Mouse (Mus musculus): ENCODE measurements at regions not wholly inside any gene's neighbourhood (a gene's known extent, or its start where the extent isn't known, plus 50 kb on each side); places are given as distances from the start of the nearest gene placed in this dataset.
A peak's percentile ranks its signal among the peaks of the same experiment; 100 is the strongest.

DNA sequence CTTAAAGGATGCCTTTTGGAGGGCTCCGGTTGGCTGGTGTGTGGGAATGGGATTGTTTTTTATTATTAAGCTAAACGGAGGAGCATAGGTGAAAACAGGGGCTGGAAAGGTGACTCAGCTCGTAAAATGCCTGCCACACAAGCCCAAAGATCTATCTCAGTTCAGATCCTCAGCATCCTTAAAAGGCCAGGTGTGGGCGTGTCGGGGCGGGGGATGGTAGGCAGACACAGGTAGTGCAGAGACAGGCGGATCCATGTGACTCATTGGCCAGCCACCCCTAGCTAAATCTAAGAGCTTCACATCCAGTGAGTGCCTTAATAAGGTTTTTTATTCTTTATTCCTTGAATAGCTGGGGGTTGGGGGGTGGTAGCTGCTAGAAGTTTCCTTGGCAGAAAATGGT is 122.0 kb downstream of the Amer3 start:
- no peak overlapping the region for H3K27ac ChIP-seq (ENCODE audit: insufficient read depth, low read depth, low read length)
- 64% methylated on average over 7 of the region's 7 CpGs for whole genome bisulfite sequencing
- no peak overlapping the region for H3K4me3 ChIP-seq (ENCODE audit: low read depth, low read length)
- no peak for TF ChIP-seq POLR2A (IDR thresholded peaks at IDR 0.05; ENCODE audit: low read depth, low read length)
- no peak for TF ChIP-seq CTCF (IDR thresholded peaks at IDR 0.05; ENCODE audit: extremely low read depth, insufficient read length, insufficient replicate concordance, low read depth, low read length)
- H3K4me1 ChIP-seq (ENCODE audit: control insufficient read depth, insufficient read depth, insufficient read length, low read length) = no peaks in the 10 kb centered on the region
- no peaks in the 10 kb centered on the region for H3K27me3 ChIP-seq (ENCODE audit: control insufficient read depth, insufficient read depth, low read length)
- no peaks in the 10 kb centered on the region for H3K36me3 ChIP-seq (ENCODE audit: control insufficient read depth, insufficient read depth, low read length)

DNA sequence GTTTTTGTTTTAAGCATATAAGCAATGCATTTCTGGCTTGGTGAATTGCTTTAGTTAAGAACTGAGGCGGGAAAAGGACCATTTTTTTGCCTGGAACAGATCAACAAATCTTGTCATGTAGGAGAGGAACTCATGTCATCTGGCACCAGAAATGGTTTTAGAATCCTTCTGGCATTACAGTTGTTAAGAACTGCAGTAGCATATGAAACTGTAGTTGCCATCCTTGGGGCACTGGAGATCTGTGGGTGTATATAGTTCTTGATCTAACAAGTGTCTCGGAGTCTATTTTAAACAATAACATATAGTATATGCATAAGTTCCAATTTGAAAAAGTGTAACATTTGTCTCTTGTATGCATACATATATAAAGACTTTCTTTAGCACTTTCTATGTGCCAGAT is 129.6 kb downstream of the Amer3 start:
- no peak overlapping the region for H3K27ac ChIP-seq (ENCODE audit: insufficient read depth, low read depth, low read length)
- TF ChIP-seq CTCF (IDR thresholded peaks at IDR 0.05; ENCODE audit: extremely low read depth, insufficient read length, insufficient replicate concordance, low read depth, low read length) = no peak
- TF ChIP-seq POLR2A (IDR thresholded peaks at IDR 0.05; ENCODE audit: low read depth, low read length) = no peak
- WGBS = 78% methylated on average over 2 of the region's 2 CpGs

GRCm38 (mm10) chr1:34722674-34723073 is 120.2 kb downstream of the Fam168b start:
- Histone ChIP-seq H3K4me3 (ENCODE audit: low read depth, low read length) (no peak overlapping the region), H3K27me3 (ENCODE audit: control insufficient read depth, insufficient read depth, low read length) (no peaks in the 10 kb centered on the region), H3K27ac (ENCODE audit: insufficient read depth, low read depth, low read length) (no peak overlapping the region), H3K4me1 (ENCODE audit: control insufficient read depth, insufficient read depth, insufficient read length, low read length) (no peaks in the 10 kb centered on the region), H3K36me3 (ENCODE audit: control insufficient read depth, insufficient read depth, low read length) (no peaks in the 10 kb centered on the region)
- WGBS = 33% methylated on average over 5 of the region's 5 CpGs
- TF ChIP-seq CTCF (IDR thresholded peaks at IDR 0.05; ENCODE audit: extremely low read depth, insufficient read length, insufficient replicate concordance, low read depth, low read length) (no peak), POLR2A (IDR thresholded peaks at IDR 0.05; ENCODE audit: low read depth, low read length) (no peak)

More for the DNA sequence above, 129.6 kb downstream of the Amer3 start:
- Histone ChIP-seq H3K4me3 (ENCODE audit: low read depth, low read length) (no peak overlapping the region), H3K4me1 (ENCODE audit: control insufficient read depth, insufficient read depth, insufficient read length, low read length) (no peaks in the 10 kb centered on the region), H3K27me3 (ENCODE audit: control insufficient read depth, insufficient read depth, low read length) (no peaks in the 10 kb centered on the region), H3K36me3 (ENCODE audit: control insufficient read depth, insufficient read depth, low read length) (no peaks in the 10 kb centered on the region)

- 63% methylated on average over 7 of the region's 7 CpGs for WGBS
- H3K36me3 ChIP-seq (ENCODE audit: control insufficient read depth, insufficient read depth, low read length) = no peaks in the 10 kb centered on the region
- no peak overlapping the region for H3K27ac ChIP-seq (ENCODE audit: insufficient read depth, low read depth, low read length)
- no peak for TF ChIP-seq CTCF (IDR thresholded peaks at IDR 0.05; ENCODE audit: extremely low read depth, insufficient read length, insufficient replicate concordance, low read depth, low read length)
- no peak for TF ChIP-seq POLR2A (IDR thresholded peaks at IDR 0.05; ENCODE audit: low read depth, low read length)
- H3K4me1 ChIP-seq (ENCODE audit: control insufficient read depth, insufficient read depth, insufficient read length, low read length) = no peaks in the 10 kb centered on the region
- H3K27me3 ChIP-seq (ENCODE audit: control insufficient read depth, insufficient read depth, low read length) = no peaks in the 10 kb centered on the region
- no peak overlapping the region for H3K4me3 ChIP-seq (ENCODE audit: low read depth, low read length)
Measured at GRCm38 (mm10) chr1:34732156-34732555, 110.7 kb downstream of the Fam168b start.

DNA sequence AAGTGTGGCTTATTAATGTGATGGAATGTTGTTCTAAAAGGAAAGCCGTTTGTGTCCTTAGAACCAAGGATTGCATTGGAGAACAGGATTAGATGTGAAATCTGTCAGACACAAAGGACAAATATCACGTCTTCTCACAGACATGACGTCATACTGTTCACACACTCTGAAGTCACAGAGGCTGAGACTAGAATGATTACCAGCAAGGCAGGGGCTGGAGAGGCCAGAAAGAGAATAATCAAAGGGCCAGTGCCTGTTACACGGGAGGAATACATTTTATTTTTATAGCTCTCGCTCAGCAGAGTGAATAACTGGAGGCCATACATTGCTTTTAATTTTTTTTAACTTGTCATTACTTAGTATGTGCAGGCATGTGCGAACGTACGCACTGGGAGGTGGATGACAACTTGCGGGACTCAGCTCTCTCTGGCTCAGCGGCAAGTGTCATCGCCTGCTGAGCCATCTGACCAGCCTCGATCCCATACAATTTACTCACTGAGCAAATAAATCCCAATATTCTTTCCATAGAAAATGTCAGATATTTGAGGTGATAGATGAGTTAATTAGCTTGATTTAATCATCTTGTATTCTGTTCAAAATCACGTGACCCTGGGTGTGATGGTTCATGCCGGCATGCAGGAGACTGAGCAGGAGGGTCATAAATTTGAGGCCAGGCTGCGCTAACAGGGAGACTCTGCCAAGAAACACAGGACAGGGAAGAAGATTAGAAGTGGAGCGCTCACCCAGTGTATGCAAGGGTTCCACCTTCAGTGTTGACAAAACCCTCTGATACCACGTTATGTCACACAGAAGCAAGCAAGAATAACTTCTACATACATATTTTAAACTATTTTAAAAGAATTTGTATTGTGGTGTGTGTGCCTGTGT is 109.6 kb downstream of the Fam168b start:
- no peak overlapping the region for H3K27ac ChIP-seq (ENCODE audit: insufficient read depth, low read depth, low read length)
- no peak overlapping the region for H3K4me3 ChIP-seq (ENCODE audit: low read depth, low read length)
- H3K27me3 ChIP-seq (ENCODE audit: control insufficient read depth, insufficient read depth, low read length) = no peaks in the 10 kb centered on the region
- H3K4me1 ChIP-seq (ENCODE audit: control insufficient read depth, insufficient read depth, insufficient read length, low read length) = no peaks in the 10 kb centered on the region
- H3K36me3 ChIP-seq (ENCODE audit: control insufficient read depth, insufficient read depth, low read length) = no peaks in the 10 kb centered on the region
- TF ChIP-seq CTCF (IDR thresholded peaks at IDR 0.05; ENCODE audit: extremely low read depth, insufficient read length, insufficient replicate concordance, low read depth, low read length) = no peak
- TF ChIP-seq POLR2A (IDR thresholded peaks at IDR 0.05; ENCODE audit: low read depth, low read length) = no peak
- WGBS = 64% methylated on average over 17 of the region's 17 CpGs

DNA sequence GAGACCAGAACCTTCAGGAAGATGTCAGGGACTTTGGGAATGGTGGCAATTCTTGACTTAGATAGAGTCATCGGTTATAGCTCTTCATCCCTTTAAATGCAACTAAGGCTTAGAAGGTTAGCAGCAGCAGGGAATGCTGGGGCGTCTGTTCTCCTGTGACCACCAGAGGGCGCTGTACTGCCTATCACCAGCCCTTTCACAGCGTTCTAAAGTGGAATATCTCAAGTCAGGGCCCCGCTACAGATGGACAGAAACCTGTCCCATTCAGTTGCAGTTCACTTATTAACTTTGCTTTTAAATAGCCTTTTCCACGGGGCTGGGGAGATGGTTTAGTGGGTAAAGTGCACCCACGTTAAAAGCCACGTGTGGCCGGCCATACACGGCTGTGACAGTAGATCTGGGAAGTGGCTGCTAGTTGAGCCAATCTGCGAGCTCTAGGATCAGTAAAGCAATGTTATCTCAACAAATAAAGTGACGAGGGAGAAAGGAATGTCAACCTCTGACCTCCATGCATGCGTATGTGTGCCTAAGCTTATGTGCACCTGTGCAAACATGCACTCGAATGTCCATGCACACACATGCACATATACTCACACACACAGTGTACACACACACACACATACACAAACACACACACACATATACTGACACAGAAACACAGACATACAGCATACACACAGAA is 104.3 kb downstream of the Fam168b start:
- WGBS = 14% methylated on average over 14 of the region's 14 CpGs
- no peaks in the 10 kb centered on the region for H3K27me3 ChIP-seq (ENCODE audit: control insufficient read depth, insufficient read depth, low read length)
- H3K27ac ChIP-seq (ENCODE audit: insufficient read depth, low read depth, low read length) = no peak overlapping the region
- H3K4me1 ChIP-seq (ENCODE audit: control insufficient read depth, insufficient read depth, insufficient read length, low read length) = no peaks in the 10 kb centered on the region
- H3K4me3 ChIP-seq (ENCODE audit: low read depth, low read length) = no peak overlapping the region
- TF ChIP-seq POLR2A (IDR thresholded peaks at IDR 0.05; ENCODE audit: low read depth, low read length) (no peak), CTCF (IDR thresholded peaks at IDR 0.05; ENCODE audit: extremely low read depth, insufficient read length, insufficient replicate concordance, low read depth, low read length) (peak; percentile 83; the same call in 1 of the 2 replicates)
- no peaks in the 10 kb centered on the region for H3K36me3 ChIP-seq (ENCODE audit: control insufficient read depth, insufficient read depth, low read length)

DNA sequence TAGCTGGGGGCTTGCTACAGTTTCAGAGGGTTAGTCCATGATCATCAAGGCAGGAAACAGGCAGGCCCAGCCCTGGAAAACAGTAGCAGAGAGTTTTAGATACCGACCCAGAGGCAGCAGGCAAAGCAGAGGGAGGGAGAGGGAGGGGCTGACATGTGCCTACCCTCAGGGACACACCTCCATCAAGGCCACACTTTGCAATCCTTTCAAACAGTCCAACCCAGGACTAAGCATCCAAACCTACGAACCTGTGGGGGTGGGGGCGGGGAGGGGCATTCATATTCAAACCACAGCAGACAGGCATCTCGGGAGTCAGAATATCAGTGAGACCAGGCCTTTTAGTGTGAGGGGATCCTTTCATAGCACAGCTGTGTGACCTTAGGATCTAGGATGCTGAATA is 103.2 kb downstream of the Fam168b start:
- TF ChIP-seq POLR2A (IDR thresholded peaks at IDR 0.05; ENCODE audit: low read depth, low read length) = no peak
- TF ChIP-seq CTCF (IDR thresholded peaks at IDR 0.05; ENCODE audit: extremely low read depth, insufficient read length, insufficient replicate concordance, low read depth, low read length) = no peak
- 73% methylated on average over 4 of the region's 4 CpGs for WGBS
- H3K4me1 ChIP-seq (ENCODE audit: control insufficient read depth, insufficient read depth, insufficient read length, low read length) = no peaks in the 10 kb centered on the region

More for the DNA sequence above, 103.2 kb downstream of the Fam168b start:
- no peak overlapping the region for H3K4me3 ChIP-seq (ENCODE audit: low read depth, low read length)
- no peak overlapping the region for H3K27ac ChIP-seq (ENCODE audit: insufficient read depth, low read depth, low read length)
- no peaks in the 10 kb centered on the region for H3K27me3 ChIP-seq (ENCODE audit: control insufficient read depth, insufficient read depth, low read length)
- no peaks in the 10 kb centered on the region for H3K36me3 ChIP-seq (ENCODE audit: control insufficient read depth, insufficient read depth, low read length)

All from small intestine, adult 2 months (tissue).